ENCODE assay signal across 27 mouse cellular contexts in the genomic region with DNA sequence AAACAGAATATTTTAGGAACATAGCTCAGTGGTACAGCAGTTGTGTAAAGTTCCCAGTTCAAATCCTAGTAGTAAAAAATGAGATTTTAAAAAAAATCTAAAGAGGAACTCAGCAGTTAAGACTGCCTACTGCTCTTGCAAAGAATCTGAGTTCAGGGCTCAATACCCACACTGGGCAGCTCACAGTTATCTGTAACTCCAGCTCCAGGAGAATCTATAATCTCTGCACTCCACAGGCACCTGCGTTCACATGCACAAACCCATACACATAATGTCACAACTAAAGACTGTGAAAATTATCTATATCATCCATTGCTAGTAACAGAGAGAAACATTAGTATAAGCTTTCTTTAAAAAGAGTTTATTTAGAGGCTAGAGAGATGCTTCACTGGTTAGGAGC. TPM values are rescaled to one million over a fixed set of nuclear protein-coding genes. Genes with fewer than 3 reads are reported as not detected.
DNase-seq lines count a peak whose midpoint lies in the region; ATAC-seq and TF ChIP-seq lines count a peak whose summit lies in the region.
"Had no signal": no experiment of that assay in that cellular context is flagged by ENCODE, and none has a peak within 500 bp of the region (broad histone marks: within the 10 kb centered on the region; RNA-seq: fewer than 3 reads in every experiment).

No protein-coding gene starts in this region.

- peak; percentile 61; the same call in 1 of the 2 replicates for ATAC-seq in liver, embryonic 13.5 days (ENCODE audit: low read depth)
- 0 out of 2 replicates have a peak, but pooled peaks have one; percentile 43 for ATAC-seq in common myeloid progenitor, adult 5-6 weeks (replicated peaks; ENCODE audit: low read depth, poor library complexity, severe bottlenecking)
- peak; percentile 69 for ATAC-seq in megakaryocyte progenitor cell, adult 5-6 weeks (replicated peaks; ENCODE audit: poor library complexity)
- ATAC-seq: CD4-positive, CD25-positive, alpha-beta regulatory T cell, adult 4 months; forebrain, embryonic 14.5 days; forebrain, embryonic 16.5 days had no signal

- H3K4me2 ChIP-seq in liver, embryonic 13.5 days, result no peak overlapping the region
- H3K4me2 ChIP-seq: embryonic facial prominence, embryonic 13.5 days; embryonic facial prominence, embryonic 15.5 days; forebrain, embryonic 12.5 days had no signal

- H3K4me3 ChIP-seq in liver, embryonic 13.5 days (replicated peaks), result no peak overlapping the region
- H3K4me3 ChIP-seq in MEL (ENCODE audit: control insufficient read depth in 1 of 2, insufficient read depth in 1 of 2, low read depth in 2 of 2, low read length in 2 of 2), result no peak overlapping the region
- H3K4me3 ChIP-seq in cerebellum, adult 2 months (replicated peaks; ENCODE audit: insufficient read depth, low read depth, low read length), result no peak overlapping the region
- H3K4me3 ChIP-seq: embryonic facial prominence, embryonic 13.5 days; embryonic facial prominence, embryonic 15.5 days; erythroblast, embryonic 14.5 days; forebrain, embryonic 10.5 days; forebrain, embryonic 12.5 days had no signal

- no peaks in the 10 kb centered on the region for H3K9me3 ChIP-seq in liver, embryonic 13.5 days (replicated peaks)
- H3K9me3 ChIP-seq in MEL (replicated peaks; ENCODE audit: insufficient read depth, low read length), result no peaks in the 10 kb centered on the region
- H3K9me3 ChIP-seq: embryonic facial prominence, embryonic 13.5 days; embryonic facial prominence, embryonic 15.5 days; forebrain, embryonic 10.5 days; forebrain, embryonic 12.5 days; G1E had no signal

- TF ChIP-seq POLR2A in MEL (IDR thresholded peaks at IDR 0.05; ENCODE audit: control insufficient read depth in 1 of 2, insufficient read depth in 1 of 2, low read depth in 1 of 2, low read length in 2 of 2, poor library complexity in 1 of 2), result no peak
- TF ChIP-seq POLR2A in cerebellum, adult 2 months (IDR thresholded peaks at IDR 0.05; ENCODE audit: borderline replicate concordance, insufficient read depth, low read length), result no peak

- no peak for DNase-seq in liver, embryonic 13.5 days
- no peak for DNase-seq in liver
- DNase-seq in MEL (ENCODE audit: low read depth, low spot score), result peak; percentile 50
- DNase-seq in adrenal gland, postnatal 36 days, result no peak
- DNase-seq in left cerebral cortex, adult 8-10 months (ENCODE audit: low spot score in 2 of 2), result no peak
- no peak for DNase-seq in cerebellum, adult 2 months
- DNase-seq: adrenal gland, adult 2 months; adrenal gland, postnatal 10 days; adrenal gland, postnatal 25 days; B cell, adult 2 months; cerebellum, adult 11 months; cerebellum, adult 18-20 months; cerebellum, adult 9-11 months; cerebellum, postnatal 14 days; embryo, embryonic 11 days had no signal

- no peak for TF ChIP-seq CTCF in MEL (IDR thresholded peaks at IDR 0.05 in 2 of 3, conservative IDR thresholded peaks at IDR 0.05 in 1 of 3; ENCODE audit: control insufficient read depth in 1 of 3, insufficient read depth in 1 of 3, low read depth in 2 of 3, low read length in 3 of 3, poor library complexity in 1 of 3, severe bottlenecking in 1 of 3)
- TF ChIP-seq CTCF in cerebellum, adult 2 months (IDR thresholded peaks at IDR 0.05; ENCODE audit: borderline replicate concordance, insufficient read depth, low read depth, low read length), result no peak

- H3K36me3 ChIP-seq in liver, embryonic 13.5 days, result 0 out of 2 replicates have a peak, but pooled peaks cover 4% of the 10 kb centered on the region
- peaks cover 0 to 46% of the 10 kb centered on the region in 2 experiments; a peak in 2 of 4 replicates for H3K36me3 ChIP-seq in MEL (ENCODE audit: control insufficient read depth in 1 of 2, insufficient read depth in 2 of 2, low read length in 2 of 2)
- H3K36me3 ChIP-seq: embryonic facial prominence, embryonic 15.5 days; forebrain, embryonic 10.5 days; forebrain, embryonic 12.5 days had no signal

- peak in 1 of 2 experiments; percentile 47; a peak in 1 of 4 replicates for TF ChIP-seq EP300 in MEL (IDR thresholded peaks at IDR 0.05; ENCODE audit: low read depth in 1 of 2, low read length in 2 of 2)

- no peak overlapping the region for H3K9ac ChIP-seq in liver, embryonic 13.5 days
- H3K9ac ChIP-seq in MEL (ENCODE audit: control insufficient read depth, low read depth, low read length, poor library complexity, severe bottlenecking), result no peak overlapping the region
- H3K9ac ChIP-seq: embryonic facial prominence, embryonic 13.5 days; embryonic facial prominence, embryonic 15.5 days; forebrain, embryonic 12.5 days had no signal

- WGBS in liver, embryonic 13.5 days (ENCODE audit: insufficient replicate concordance), result 22% methylated on average over 1 of the region's 1 CpGs
- 100% methylated on average over 1 of the region's 1 CpGs for WGBS in cerebellum, adult 2 months

- H3K27ac ChIP-seq in liver, embryonic 13.5 days, result no peak overlapping the region
- no peak overlapping the region for H3K27ac ChIP-seq in MEL (ENCODE audit: control insufficient read depth, low read depth, low read length)
- H3K27ac ChIP-seq in cerebellum, adult 2 months (ENCODE audit: insufficient read depth, low read length), result no peak overlapping the region
- H3K27ac ChIP-seq: embryonic facial prominence, embryonic 13.5 days; embryonic facial prominence, embryonic 15.5 days; forebrain, embryonic 10.5 days; forebrain, embryonic 12.5 days had no signal

- H3K27me3 ChIP-seq in liver, embryonic 13.5 days, result no peaks in the 10 kb centered on the region
- no peaks in the 10 kb centered on the region for H3K27me3 ChIP-seq in MEL (ENCODE audit: control insufficient read depth in 1 of 2, insufficient read depth in 2 of 2, low read length in 2 of 2)
- no peaks in the 10 kb centered on the region for H3K27me3 ChIP-seq in cerebellum, adult 2 months (ENCODE audit: control insufficient read depth, insufficient read depth, low read length)
- H3K27me3 ChIP-seq: CH12.LX; embryonic facial prominence, embryonic 13.5 days; embryonic facial prominence, embryonic 15.5 days; forebrain, embryonic 12.5 days had no signal

- TF ChIP-seq RAD21 in MEL (IDR thresholded peaks at IDR 0.05; ENCODE audit: low read depth, low read length), result no peak

- peaks cover 51% of the 10 kb centered on the region for H3K4me1 ChIP-seq in liver, embryonic 13.5 days (replicated peaks)
- H3K4me1 ChIP-seq in MEL (ENCODE audit: control insufficient read depth in 1 of 2, insufficient read depth in 2 of 2, low read length in 2 of 2), result peaks cover 21 to 32% of the 10 kb centered on the region in 2 experiments
- no peaks in the 10 kb centered on the region; the same call in 1 of the 2 replicates for H3K4me1 ChIP-seq in cerebellum, adult 2 months (ENCODE audit: control insufficient read depth, insufficient read depth, low read length)
- H3K4me1 ChIP-seq: forebrain, embryonic 12.5 days had no signal

- H3K79me2 ChIP-seq in MEL (ENCODE audit: control insufficient read depth, insufficient read depth, low read length, poor library complexity), result peaks cover 2% of the 10 kb centered on the region; the same call in 1 of the 2 replicates

TF ChIP-seq in MEL, 35 proteins besides CTCF, POLR2A, EP300 and RAD21 (continues in another document):
- TF ChIP-seq ZMIZ1 (IDR thresholded peaks at IDR 0.05; ENCODE audit: low read depth, low read length) (no peak), GATA1 (IDR thresholded peaks at IDR 0.05; ENCODE audit: low read depth, low read length) (peak; percentile 60), TBP (IDR thresholded peaks at IDR 0.05; ENCODE audit: low read depth, low read length) (no peak), MXI1 (IDR thresholded peaks at IDR 0.05; ENCODE audit: low read depth, low read length) (no peak; the same call in 1 of the 2 replicates), MYC (IDR thresholded peaks at IDR 0.05; ENCODE audit: low read depth, low read length) (no peak), GABPA (IDR thresholded peaks at IDR 0.05; ENCODE audit: low read depth, low read length) (no peak), MAX (IDR thresholded peaks at IDR 0.05; ENCODE audit: low read length) (no peak), ELF1 (IDR thresholded peaks at IDR 0.05; ENCODE audit: low read depth, low read length) (no peak), CHD2 (IDR thresholded peaks at IDR 0.05; ENCODE audit: low read length) (no peak), JUND (IDR thresholded peaks at IDR 0.05; ENCODE audit: low read depth, low read length) (no peak), TCF12 (IDR thresholded peaks at IDR 0.05; ENCODE audit: low read depth, low read length) (peak; percentile 62; the same call in 1 of the 2 replicates), MYB (IDR thresholded peaks at IDR 0.05; ENCODE audit: low read depth, low read length) (no peak), NRF1 (IDR thresholded peaks at IDR 0.05; ENCODE audit: insufficient read depth, low read depth, low read length, poor library complexity, severe bottlenecking) (no peak), ZKSCAN1 (IDR thresholded peaks at IDR 0.05; ENCODE audit: low read depth, low read length) (no peak), TAL1 (IDR thresholded peaks at IDR 0.05; ENCODE audit: low read length) (peak; percentile 52), POLR2AphosphoS2 (IDR thresholded peaks at IDR 0.05; ENCODE audit: low read length) (no peak), RCOR1 (IDR thresholded peaks at IDR 0.05; ENCODE audit: low read depth, low read length) (peak; percentile 94), ZNF384 (IDR thresholded peaks at IDR 0.05; ENCODE audit: low read depth, low read length) (no peak; the same call in 1 of the 2 replicates), SIN3A (IDR thresholded peaks at IDR 0.05; ENCODE audit: low read length) (no peak), HCFC1 (IDR thresholded peaks at IDR 0.05; ENCODE audit: low read depth, low read length) (no peak), CHD1 (IDR thresholded peaks at IDR 0.05; ENCODE audit: low read depth, low read length) (no peak), MAFK (IDR thresholded peaks at IDR 0.05; ENCODE audit: borderline replicate concordance, low read depth, low read length) (no peak), NELFE (IDR thresholded peaks at IDR 0.05; ENCODE audit: low read depth, low read length) (no peak), UBTF (IDR thresholded peaks at IDR 0.05; ENCODE audit: borderline replicate concordance, insufficient read depth, low read depth, low read length) (no peak)

RNA-seq across cellular contexts. Expression of a gene that starts 27.0 kb away (rescaled TPM):
- polyA plus RNA-seq in liver, embryonic 13.5 days (2015; fragmentation: Nextera tagmentation; extraction: Ambion mirVana), result 3.9 and 4.4 TPM in 2 replicates
- 4.3 and 4.8 TPM in 2 replicates for total RNA-seq in MEL (2012; rRNA removed)
- 1 to 10 TPM in 1 of 2 experiments, not detected in 1; 5.7 TPM for polyA plus RNA-seq in MEL (2012; ENCODE audit: insufficient read depth in 1 of 2, insufficient read length in 2 of 2, low read depth in 1 of 2, low replicate concordance in 2 of 2, missing spikeins in 1 of 2)
- 21.1 and 32.6 TPM in 2 replicates for total RNA-seq in common myeloid progenitor, adult 5-6 weeks (2017)
- total RNA-seq in megakaryocyte progenitor cell, adult 5-6 weeks (2015), result 54.0 and 58.6 TPM in 2 replicates
- 45.6 and 50.2 TPM in 2 replicates for total RNA-seq in megakaryocyte progenitor cell, adult 5-6 weeks (2017)
- total RNA-seq in adrenal gland, postnatal 36 days (2021), result 100 to 1,000 TPM; 121 to 160 TPM
- total RNA-seq in left cerebral cortex, adult 8-10 months (2022), result 10 to 100 TPM in 1 of 4 experiments, 1 to 10 TPM in 3; 8.2 to 10.5 (median 9.2) TPM
- polyA plus RNA-seq in cerebellum, adult 2 months (2012; rRNA removed), result 7.6 and 8.6 TPM in 2 replicates
